Mouse (Mus musculus): ENCODE data around the gene Frmd4b.
"Not testable (repeated sequence)": the region's sequence is repeated elsewhere in the genome, so short reads cannot be mapped to it uniquely, and the experiment has no call there.

Frmd4b gene

GRCm38 (mm10) chr6:97411327-97411726 lies 206.0 kb downstream of the Frmd4b start:
- DNase-seq = no peak

GRCm38 (mm10) chr6:97409467-97410239 lies 207.7 kb downstream of the Frmd4b start:
- no peak for DNase-seq

- no peak for DNase-seq
Observed at GRCm38 (mm10) chr6:97407914-97408313, 209.4 kb downstream of the Frmd4b start.

GRCm38 (mm10) chr6:97407425-97407824 lies 209.9 kb downstream of the Frmd4b start:
- no peak for DNase-seq

- no peak for DNase-seq
Observed at GRCm38 (mm10) chr6:97405311-97405710, 212.0 kb downstream of the Frmd4b start.

- no peak for DNase-seq
Observed at GRCm38 (mm10) chr6:97402822-97403472, 214.4 kb downstream of the Frmd4b start.

- no peak for DNase-seq
Observed at GRCm38 (mm10) chr6:97400446-97400845, 216.9 kb downstream of the Frmd4b start.

GRCm38 (mm10) chr6:97397935-97398334 lies 219.4 kb downstream of the Frmd4b start:
- no peak for DNase-seq

GRCm38 (mm10) chr6:97396957-97397354 lies 220.4 kb downstream of the Frmd4b start:
- no peak for DNase-seq

- DNase-seq = peak in 1 of 2 experiments; percentile 22
Observed at GRCm38 (mm10) chr6:97396351-97396956, 220.9 kb downstream of the Frmd4b start.

- DNase-seq = peak in 1 of 2 experiments; percentile 20
Observed at GRCm38 (mm10) chr6:97395477-97396350, 221.6 kb downstream of the Frmd4b start.

GRCm38 (mm10) chr6:97394473-97395075 lies 222.8 kb downstream of the Frmd4b start:
- DNase-seq = no peak

GRCm38 (mm10) chr6:97392912-97393311 lies 224.4 kb downstream of the Frmd4b start:
- no peak for DNase-seq

GRCm38 (mm10) chr6:97387388-97387787 lies 230.0 kb downstream of the Frmd4b start:
- no peak for DNase-seq

GRCm38 (mm10) chr6:97384918-97385317 lies 232.4 kb downstream of the Frmd4b start:
- DNase-seq = no peak

GRCm38 (mm10) chr6:97381275-97381674 lies 236.1 kb downstream of the Frmd4b start:
- DNase-seq = no peak

- DNase-seq = no peak
Observed at GRCm38 (mm10) chr6:97370947-97371346, 246.4 kb downstream of the Frmd4b start.

GRCm38 (mm10) chr6:97370460-97370859 lies 246.9 kb downstream of the Frmd4b start:
- DNase-seq = no peak

- no peak for DNase-seq
Observed at GRCm38 (mm10) chr6:97363846-97364245, 253.5 kb downstream of the Frmd4b start.

GRCm38 (mm10) chr6:97357606-97358005 lies 259.7 kb downstream of the Frmd4b start:
- DNase-seq = not testable (repeated sequence)

- no peak for DNase-seq
Observed at GRCm38 (mm10) chr6:97356612-97357011, 260.7 kb downstream of the Frmd4b start.

GRCm38 (mm10) chr6:97355141-97355540 lies 262.2 kb downstream of the Frmd4b start:
- no peak for DNase-seq
